Mouse (Mus musculus): ENCODE results near the gene Gipc3.

DNA sequence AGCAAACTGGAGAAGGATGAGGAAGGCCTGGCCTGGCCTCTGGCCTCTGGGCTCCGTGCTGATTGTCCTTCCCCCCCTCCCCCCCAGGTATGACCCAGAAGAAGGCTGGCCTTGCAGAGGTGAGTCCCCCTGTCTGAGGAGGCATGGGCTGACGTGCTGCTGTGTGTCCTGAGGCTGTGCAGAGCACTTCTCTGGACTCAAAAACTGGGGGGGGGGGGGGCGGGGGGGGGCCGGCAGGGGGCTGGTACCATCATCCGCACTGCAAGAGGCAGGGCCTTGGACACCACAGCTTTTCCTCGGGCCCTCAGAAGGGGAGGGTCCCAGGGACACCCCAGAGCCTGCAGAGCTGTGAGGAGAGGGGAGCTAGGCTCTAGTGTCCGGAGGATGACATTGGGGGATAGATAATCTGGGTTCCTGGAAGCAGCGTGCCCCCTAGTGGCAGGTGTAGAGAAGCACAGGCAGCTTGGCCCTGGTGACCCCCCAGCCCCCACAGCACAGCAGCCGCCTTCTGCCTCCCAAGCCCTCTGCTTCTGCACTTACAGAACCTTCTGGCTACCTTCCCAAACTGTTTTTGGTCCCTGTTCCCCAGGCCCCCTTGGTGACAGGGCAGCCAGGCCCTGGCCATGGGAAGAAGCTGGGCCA is 38.3 kb downstream of the Gipc3 start:
- TF ChIP-seq MAX (IDR thresholded peaks at IDR 0.05) = no peak
- TF ChIP-seq MYOD1 (IDR thresholded peaks at IDR 0.05; ENCODE audit: control insufficient read depth, insufficient read length, low read depth) = no peak
- TF ChIP-seq CTCF (IDR thresholded peaks at IDR 0.05; ENCODE audit: control insufficient read depth, insufficient read depth, insufficient read length) = peak; percentile 93

All from C2C12 (cell line).